Mouse (Mus musculus) testis, postnatal 14 days (tissue): Measurements from ENCODE around the gene Klhl22.
A peak's percentile ranks its signal among the peaks of the same experiment; 100 is the strongest.
"Not testable (repeated sequence)": the region's sequence is repeated elsewhere in the genome, so short reads cannot be mapped to it uniquely, and the experiment has no call there.

ENCODE experiments used
- DNase-seq: peaks from one replicate; pipeline ENCODE4 v3.0.0; 2021; ENCODE audit warnings: low spot score

The Klhl22 gene

GRCm38 (mm10) chr16:17759344-17759773 lies at the start of gene Klhl22:
Gene Klhl22 (plus strand): TSS chr16:17759618.
- DNase-seq = peak; percentile 94

DNA sequence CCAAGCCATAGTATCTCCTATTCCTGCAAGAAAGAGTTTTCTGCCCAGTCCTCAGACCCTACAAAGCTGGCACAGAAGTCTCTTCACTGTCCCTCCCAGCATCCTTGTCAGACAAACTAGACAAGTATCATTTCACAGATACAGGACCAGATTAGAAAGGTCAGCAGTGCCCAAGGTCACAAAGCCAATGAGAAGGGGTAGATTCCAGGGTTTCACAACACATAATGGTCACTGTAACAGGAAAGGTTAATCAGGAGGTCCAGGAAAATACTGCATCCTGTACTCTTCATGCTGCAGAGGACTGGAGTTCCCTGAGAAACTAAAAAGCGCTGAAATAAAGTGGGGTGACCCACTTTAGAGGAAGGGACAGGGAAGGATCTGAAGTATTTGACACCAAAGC lies 41.6 kb upstream of the Klhl22 start:
- DNase-seq = no peak

DNA sequence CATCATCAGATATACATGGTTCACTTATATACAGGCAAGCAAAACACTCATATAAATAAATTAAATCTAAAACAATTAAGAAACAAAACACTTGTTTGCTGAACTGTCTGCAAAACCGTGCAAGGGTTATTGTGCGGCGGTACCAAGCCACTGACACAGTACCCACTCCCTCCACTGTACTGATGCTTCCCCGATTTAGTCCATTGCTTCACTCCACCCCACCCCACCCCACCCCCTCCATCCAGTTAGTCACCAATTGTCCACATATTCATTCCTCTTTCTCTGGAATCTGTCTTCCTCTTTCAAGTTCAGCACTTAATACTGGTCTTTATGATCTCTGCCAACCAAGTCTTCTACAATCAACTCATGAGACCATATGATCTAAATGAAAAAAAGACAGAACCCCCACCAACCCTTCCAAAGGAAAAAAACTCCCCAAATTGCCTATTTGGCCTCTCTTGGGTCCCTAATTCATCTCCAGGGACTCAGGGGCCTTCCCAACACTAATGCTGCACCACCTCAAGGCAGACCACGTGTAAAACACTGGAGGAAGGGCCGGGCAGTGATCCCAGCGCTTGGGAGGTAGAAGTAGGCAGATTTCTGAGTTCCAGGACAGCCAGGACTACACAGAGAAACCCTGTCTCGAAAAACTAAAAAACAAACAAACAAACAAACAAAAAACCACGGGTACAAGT lies 38.2 kb upstream of the Klhl22 start:
- no peak for DNase-seq

- no peak for DNase-seq
Observed at GRCm38 (mm10) chr16:17721822-17722460, 37.5 kb upstream of the Klhl22 start.

GRCm38 (mm10) chr16:17722461-17723324 lies 36.7 kb upstream of the Klhl22 start:
- DNase-seq = peak; percentile 91

DNA sequence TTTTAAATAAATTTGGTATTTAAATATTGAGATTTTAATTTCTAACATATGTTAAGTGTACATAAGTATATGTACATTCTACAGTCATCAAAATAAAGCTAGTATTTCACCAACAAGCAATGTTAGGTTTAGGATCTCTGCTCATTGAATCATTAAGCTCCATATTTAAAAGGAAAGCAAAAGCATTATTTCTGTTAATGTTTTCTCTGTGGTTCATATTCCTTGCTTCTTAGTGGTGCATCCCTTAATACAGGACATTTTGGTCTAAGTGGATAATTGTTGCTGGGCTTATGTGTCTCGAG lies 36.1 kb upstream of the Klhl22 start:
- no peak for DNase-seq

- no peak for DNase-seq
Observed at GRCm38 (mm10) chr16:17724448-17724847, 35.0 kb upstream of the Klhl22 start.

GRCm38 (mm10) chr16:17727179-17727861 lies 32.1 kb upstream of the Klhl22 start:
- no peak for DNase-seq

- no peak for DNase-seq
Observed at GRCm38 (mm10) chr16:17729974-17730373, 29.4 kb upstream of the Klhl22 start.

DNA sequence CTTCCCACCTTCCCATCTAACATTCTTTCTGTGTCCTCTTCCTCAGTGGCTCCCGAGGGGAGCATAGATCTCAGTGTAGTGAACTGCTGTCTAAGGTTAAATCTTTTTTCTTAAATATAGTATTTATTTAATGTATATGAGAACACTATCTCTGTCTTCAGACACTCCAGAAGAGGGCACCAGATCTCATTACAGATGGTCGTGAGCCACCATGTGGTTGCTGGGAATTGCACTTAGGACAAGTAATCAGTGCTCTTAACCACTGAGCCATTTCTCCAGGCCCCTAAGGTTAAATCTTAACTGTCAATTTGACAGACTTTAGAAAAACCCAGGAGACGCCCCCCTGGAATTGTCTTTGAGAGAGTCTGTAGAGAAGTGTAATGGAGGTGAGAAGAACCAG lies 27.4 kb upstream of the Klhl22 start:
- no peak for DNase-seq

DNA sequence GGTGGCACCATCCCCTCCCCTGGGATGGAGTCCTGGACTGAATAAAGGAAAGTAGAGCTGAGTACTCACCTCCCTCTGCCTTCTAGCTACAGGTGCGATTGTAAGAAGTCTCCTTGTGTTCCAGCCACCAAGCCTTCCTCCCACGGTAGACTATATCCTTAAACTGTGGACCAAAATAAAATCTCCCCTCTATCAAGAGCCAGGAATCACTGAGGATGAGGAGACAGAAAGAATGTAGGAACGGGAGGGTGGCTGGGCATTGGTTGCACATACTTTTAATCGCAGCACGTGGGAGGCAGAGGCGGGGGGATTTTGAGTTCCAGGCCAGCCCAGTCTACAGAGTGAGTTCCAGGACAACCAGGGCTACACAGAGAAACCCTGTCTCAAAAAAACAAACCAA lies 27.0 kb upstream of the Klhl22 start:
- no peak for DNase-seq

GRCm38 (mm10) chr16:17732841-17733340 lies 26.5 kb upstream of the Klhl22 start, which contains the start of gene Med15:
Gene Med15 (minus strand): TSS chr16:17732891.
- no peak for DNase-seq

GRCm38 (mm10) chr16:17733646-17734045 lies 25.8 kb upstream of the Klhl22 start:
- no peak for DNase-seq

GRCm38 (mm10) chr16:17734872-17735271 lies 24.5 kb upstream of the Klhl22 start:
- not testable (repeated sequence) for DNase-seq

DNA sequence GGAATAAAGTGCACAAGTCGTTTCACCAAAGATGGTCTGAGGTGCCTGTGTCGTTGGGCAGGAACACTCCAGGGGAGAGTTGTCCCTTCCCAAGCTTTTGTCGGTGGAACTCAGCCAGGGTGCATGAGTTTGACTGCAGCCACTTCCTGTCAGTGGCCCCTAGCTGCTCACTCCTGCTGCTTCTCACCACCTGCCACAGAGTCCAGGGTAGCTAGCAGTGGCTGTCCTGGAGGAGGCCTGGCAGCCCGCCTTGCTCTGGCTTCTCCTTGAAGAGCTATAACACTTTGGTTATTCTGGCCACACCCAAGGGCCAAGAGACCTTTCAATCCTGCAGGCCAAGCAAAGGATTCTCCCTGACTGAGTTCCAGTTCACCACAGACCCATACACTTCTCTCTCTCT lies 23.3 kb upstream of the Klhl22 start:
- DNase-seq = no peak

DNA sequence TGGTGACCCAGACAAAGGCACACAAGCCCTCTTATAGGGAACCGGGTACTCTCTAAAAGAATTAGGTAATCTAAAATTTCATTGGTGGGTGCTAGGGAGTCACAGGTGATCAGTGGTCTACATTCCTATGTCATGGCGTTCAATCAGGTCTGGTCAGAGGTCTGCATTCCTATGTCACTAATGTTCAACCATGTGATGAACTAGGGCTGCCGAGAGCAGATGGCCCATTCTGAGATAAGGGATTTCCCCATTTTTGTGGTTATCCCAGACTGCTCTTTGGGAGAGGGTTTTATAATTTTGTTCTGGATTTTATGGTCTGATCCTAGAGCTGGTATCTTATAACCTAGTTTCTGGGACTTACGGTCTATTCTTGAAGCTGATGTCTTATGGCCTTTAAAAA lies 19.3 kb upstream of the Klhl22 start:
- no peak for DNase-seq

- DNase-seq = no peak
Observed at GRCm38 (mm10) chr16:17742810-17743209, 16.6 kb upstream of the Klhl22 start.

DNA sequence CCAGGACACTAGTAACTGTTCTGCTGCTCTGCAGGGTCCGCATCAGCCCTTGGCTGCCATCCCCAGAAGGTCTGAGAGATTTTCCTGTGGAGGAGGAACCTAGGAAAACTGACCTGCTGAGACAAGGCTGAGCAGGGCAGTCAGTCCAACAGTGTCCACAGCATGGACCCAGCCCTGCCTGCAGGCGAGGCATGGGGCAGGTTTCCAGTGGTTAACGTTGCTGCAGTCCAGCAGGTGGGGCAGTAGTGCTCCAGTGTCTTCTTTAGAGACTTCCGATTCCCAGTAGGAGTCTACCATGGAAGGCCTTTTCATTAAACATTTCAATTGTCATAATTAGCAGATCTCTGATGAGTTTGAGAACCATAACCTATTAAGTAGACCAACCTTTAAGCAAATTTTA lies 16.1 kb upstream of the Klhl22 start:
- DNase-seq = no peak

DNA sequence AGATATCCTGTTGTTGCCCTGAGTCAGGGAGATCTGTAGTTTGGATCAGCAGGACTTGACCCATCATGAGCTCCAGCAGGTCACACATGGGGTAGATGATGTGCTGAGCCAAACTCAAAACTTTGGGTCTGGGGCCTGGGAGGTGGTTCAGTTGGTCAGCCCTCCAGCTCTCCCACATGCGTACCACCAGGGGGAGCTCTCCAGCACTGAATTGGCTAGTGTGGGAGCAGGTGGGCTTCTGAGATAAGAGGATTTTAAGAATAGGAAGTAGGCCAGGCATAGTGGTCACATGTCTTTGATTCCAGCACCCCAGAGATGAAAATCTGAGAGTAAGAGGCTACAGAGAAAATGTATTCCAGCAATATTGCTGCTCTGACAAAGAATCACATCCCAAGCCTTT lies 14.9 kb upstream of the Klhl22 start:
- DNase-seq = no peak

- no peak for DNase-seq
Observed at GRCm38 (mm10) chr16:17745067-17745466, 14.4 kb upstream of the Klhl22 start.

DNA sequence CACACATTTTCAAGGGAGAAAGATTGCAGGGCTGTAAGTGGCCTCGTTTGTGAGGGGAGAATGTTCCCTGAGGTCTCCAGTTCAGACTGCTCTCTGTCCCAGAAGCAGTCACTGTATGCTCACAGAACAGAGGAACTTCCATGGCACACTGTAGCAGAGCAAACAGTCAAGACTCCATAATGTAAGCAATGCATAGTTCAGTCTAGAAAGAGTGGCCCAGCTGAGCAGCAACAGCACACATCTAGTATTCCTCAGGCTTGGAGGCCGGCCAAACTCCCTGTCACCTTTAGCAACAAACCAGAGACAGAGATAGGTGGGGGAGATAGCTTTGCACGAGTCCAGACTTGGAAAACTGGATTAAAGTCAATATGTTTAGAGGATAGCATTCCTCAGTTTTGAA lies 6.4 kb upstream of the Klhl22 start:
- no peak for DNase-seq

DNA sequence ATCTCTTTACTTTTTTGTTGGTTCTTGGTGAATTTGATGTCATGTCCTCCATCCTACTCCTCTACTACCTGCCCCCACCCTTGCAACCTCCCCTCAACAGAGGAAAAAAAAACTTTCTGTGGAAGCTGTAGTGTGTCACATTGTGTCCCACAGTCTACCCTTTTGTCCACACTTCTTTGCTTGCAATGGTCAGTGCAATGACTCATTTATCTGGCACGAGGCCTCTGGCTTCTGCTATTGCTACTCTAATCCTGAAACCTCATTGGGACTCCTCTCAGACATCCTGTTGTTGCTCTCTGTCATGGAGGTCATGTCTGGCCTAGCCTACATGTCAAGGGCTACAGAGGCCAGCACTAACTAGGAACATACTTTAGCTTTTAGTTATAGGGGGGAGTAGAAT lies 5.7 kb upstream of the Klhl22 start:
- no peak for DNase-seq
